Mouse (Mus musculus): Measurements from ENCODE around the gene Zfp593. TPM values are rescaled to one million over a fixed set of nuclear protein-coding genes. Genes with fewer than 3 reads are reported as not detected.

The Zfp593 gene
- polyA plus RNA-seq, 2 experiments, result 15.8 to 17.3 TPM

- Histone ChIP-seq H3K4me3 (replicated peaks; ENCODE audit: low read length) (peak within 1 kb of the TSS; percentile 100), H3K9ac (ENCODE audit: low read depth, low read length, severe bottlenecking) (peak within 1 kb of the TSS; percentile 96), H3K9me3 (ENCODE audit: control insufficient read depth, low read length) (no peaks in the 10 kb centered on the region), H3K36me3 (ENCODE audit: control insufficient read depth, insufficient read depth, low read length) (peaks cover 17% of the 10 kb centered on the region), H3K4me2 (replicated peaks; ENCODE audit: low read depth, low read length, severe bottlenecking) (peak within 1 kb of the TSS; percentile 86), H3K27me3 (ENCODE audit: control insufficient read depth, insufficient read depth, low read length) (no peaks in the 10 kb centered on the region), H3K4me1 (ENCODE audit: control insufficient read depth, insufficient read depth, low read length) (peaks cover 8% of the 10 kb centered on the region), H3K27ac (replicated peaks; ENCODE audit: low read depth, low read length) (peak within 1 kb of the TSS; percentile 98)
- DNase-seq (ENCODE audit: low spot score), result peak; percentile 76
- ATAC-seq (ENCODE audit: low FRiP score, low read depth), result peak; percentile 71
- 0 out of 2 replicates have a peak, but pooled peaks have one; percentile 36 for TF ChIP-seq POLR2A (IDR thresholded peaks at IDR 0.05; ENCODE audit: borderline replicate concordance, extremely low read depth, insufficient read depth, insufficient read length)
- 4% methylated on average over 33 of the region's 43 CpGs for WGBS
These were observed 42.2 kb upstream of the Zfp593 start, which contains the start of gene Pdik1l for GRCm38 (mm10) chr4:134287575-134288025. TSS of gene Pdik1l (minus strand) at chr4:134287895.

- Histone ChIP-seq H3K4me3 (replicated peaks; ENCODE audit: low read length) (peak overlapping the region; percentile 100), H3K36me3 (ENCODE audit: control insufficient read depth, insufficient read depth, low read length) (peaks cover 21% of the 10 kb centered on the region), H3K9me3 (ENCODE audit: control insufficient read depth, low read length) (no peaks in the 10 kb centered on the region), H3K27ac (replicated peaks; ENCODE audit: low read depth, low read length) (peak overlapping the region; percentile 98), H3K4me1 (ENCODE audit: control insufficient read depth, insufficient read depth, low read length) (peaks cover 8% of the 10 kb centered on the region), H3K9ac (ENCODE audit: low read depth, low read length, severe bottlenecking) (peak overlapping the region; percentile 96), H3K27me3 (ENCODE audit: control insufficient read depth, insufficient read depth, low read length) (no peaks in the 10 kb centered on the region), H3K4me2 (replicated peaks; ENCODE audit: low read depth, low read length, severe bottlenecking) (peak overlapping the region; percentile 86)
- 6% methylated on average over 29 of the region's 59 CpGs for WGBS
- DNase-seq (ENCODE audit: low spot score), result peak; percentile 90
- peak; percentile 98 for TF ChIP-seq POLR2A (IDR thresholded peaks at IDR 0.05; ENCODE audit: borderline replicate concordance, extremely low read depth, insufficient read depth, insufficient read length)
- ATAC-seq (ENCODE audit: low FRiP score, low read depth), result peak; percentile 93
These were observed 41.8 kb upstream of the Zfp593 start for GRCm38 (mm10) chr4:134287168-134287564.

GRCm38 (mm10) chr4:134286226-134287167 lies 41.1 kb upstream of the Zfp593 start:
- peak overlapping the region; percentile 72 for H3K27ac ChIP-seq (replicated peaks; ENCODE audit: low read depth, low read length)
- peak overlapping the region; percentile 96 for H3K9ac ChIP-seq (ENCODE audit: low read depth, low read length, severe bottlenecking)
- 5% methylated on average over 42 of the region's 59 CpGs for WGBS
- DNase-seq (ENCODE audit: low spot score) (no peak), ATAC-seq (ENCODE audit: low FRiP score, low read depth) (peak; percentile 39)
- no peak for TF ChIP-seq POLR2A (IDR thresholded peaks at IDR 0.05; ENCODE audit: borderline replicate concordance, extremely low read depth, insufficient read depth, insufficient read length)
- peaks cover 8% of the 10 kb centered on the region for H3K4me1 ChIP-seq (ENCODE audit: control insufficient read depth, insufficient read depth, low read length)
- H3K4me3 ChIP-seq (replicated peaks; ENCODE audit: low read length), result peak overlapping the region; percentile 100
- H3K36me3 ChIP-seq (ENCODE audit: control insufficient read depth, insufficient read depth, low read length), result peaks cover 28% of the 10 kb centered on the region
- H3K4me2 ChIP-seq (replicated peaks; ENCODE audit: low read depth, low read length, severe bottlenecking), result peak overlapping the region; percentile 84
- H3K9me3 ChIP-seq (ENCODE audit: control insufficient read depth, low read length), result no peaks in the 10 kb centered on the region
- H3K27me3 ChIP-seq (ENCODE audit: control insufficient read depth, insufficient read depth, low read length), result no peaks in the 10 kb centered on the region

- ATAC-seq (ENCODE audit: low FRiP score, low read depth) (no peak), DNase-seq (ENCODE audit: low spot score) (no peak)
- H3K36me3 ChIP-seq (ENCODE audit: control insufficient read depth, insufficient read depth, low read length), result peaks cover 42% of the 10 kb centered on the region
- no peak overlapping the region for H3K9ac ChIP-seq (ENCODE audit: low read depth, low read length, severe bottlenecking)
- H3K4me3 ChIP-seq (replicated peaks; ENCODE audit: low read length), result no peak overlapping the region
- H3K27me3 ChIP-seq (ENCODE audit: control insufficient read depth, insufficient read depth, low read length), result no peaks in the 10 kb centered on the region
- TF ChIP-seq POLR2A (IDR thresholded peaks at IDR 0.05; ENCODE audit: borderline replicate concordance, extremely low read depth, insufficient read depth, insufficient read length), result no peak
- no peak overlapping the region for H3K27ac ChIP-seq (replicated peaks; ENCODE audit: low read depth, low read length)
- peaks cover 8% of the 10 kb centered on the region for H3K4me1 ChIP-seq (ENCODE audit: control insufficient read depth, insufficient read depth, low read length)
- H3K4me2 ChIP-seq (replicated peaks; ENCODE audit: low read depth, low read length, severe bottlenecking), result no peak overlapping the region
- H3K9me3 ChIP-seq (ENCODE audit: control insufficient read depth, low read length), result no peaks in the 10 kb centered on the region
- WGBS, result 91% methylated on average over 2 of the region's 2 CpGs
These were observed 39.5 kb upstream of the Zfp593 start for GRCm38 (mm10) chr4:134284942-134285341.
